10 mouse cellular contexts compared by ENCODE assay signal in the genomic region with DNA sequence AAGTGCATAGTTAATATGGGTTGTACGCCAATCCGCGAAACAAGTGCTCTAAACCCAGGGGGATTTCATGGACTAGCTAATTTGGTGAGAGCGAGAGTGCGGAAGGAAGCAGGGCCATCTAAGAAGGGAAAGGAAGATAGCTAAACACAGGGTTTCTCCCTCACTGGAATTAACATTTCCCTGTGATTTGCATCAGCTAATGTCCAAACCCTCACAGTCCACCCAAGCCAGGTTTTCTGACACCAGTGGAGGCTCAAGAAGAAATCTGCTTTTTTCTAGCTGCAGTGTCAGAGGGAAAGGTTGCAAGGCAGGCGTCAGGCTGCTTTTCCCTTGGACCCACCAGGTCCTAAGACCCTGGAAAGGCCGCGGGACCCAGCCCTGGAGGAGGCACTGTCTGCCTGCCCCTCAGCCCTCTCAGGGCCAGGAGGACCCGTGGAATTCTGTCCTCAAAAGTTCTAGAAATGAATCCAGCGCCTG. TPM values are rescaled to one million over a fixed set of nuclear protein-coding genes. Genes with fewer than 3 reads are reported as not detected.
A peak's percentile ranks its signal among the peaks of the same experiment; 100 is the strongest.
DNase-seq lines count a peak whose midpoint lies in the region; ATAC-seq and TF ChIP-seq lines count a peak whose summit lies in the region.
"Had no signal": no experiment of that assay in that cellular context is flagged by ENCODE, and none has a peak within 500 bp of the region (broad histone marks: within the 10 kb centered on the region; RNA-seq: fewer than 3 reads in every experiment).

No protein-coding gene starts in this region.

- TF ChIP-seq CTCF in lung, postnatal 0 days (IDR thresholded peaks at IDR 0.05): no peak

- peak; percentile 39 to 49 for DNase-seq in cerebellum, postnatal 10 days
- no peak for DNase-seq in cerebellum, adult 11-12 months
- DNase-seq in lung, postnatal 0 days (ENCODE audit: low spot score): peak; percentile 4
- DNase-seq in lung, postnatal 10 days: no peak
- DNase-seq in left cerebral cortex, adult 11 months (ENCODE audit: low spot score): no peak
- DNase-seq in liver, embryonic 11.5 days (ENCODE audit: low spot score): no peak

- no peak for ATAC-seq in lung, postnatal 0 days
- ATAC-seq in limb, embryonic 13.5 days (ENCODE audit: low FRiP score, low read depth): no peak
- ATAC-seq in stomach, embryonic 16.5 days (ENCODE audit: insufficient read depth, low FRiP score): no peak
- ATAC-seq in liver, embryonic 11.5 days (replicated peaks; ENCODE audit: low FRiP score): no peak
- ATAC-seq: Patski had no signal

- H3K4me1 ChIP-seq in lung, postnatal 0 days (ENCODE audit: insufficient read depth, low read depth, low read length): peaks cover 19% of the 10 kb centered on the region; the same call in 1 of the 2 replicates
- peaks cover 50% of the 10 kb centered on the region for H3K4me1 ChIP-seq in limb, embryonic 13.5 days
- H3K4me1 ChIP-seq in stomach, embryonic 16.5 days (ENCODE audit: control insufficient read depth, insufficient read depth, low read length): peaks cover 21% of the 10 kb centered on the region
- peaks cover 18% of the 10 kb centered on the region for H3K4me1 ChIP-seq in liver, embryonic 11.5 days (replicated peaks; ENCODE audit: control insufficient read depth, insufficient read depth, low read length)

- H3K4me2 ChIP-seq in lung, postnatal 0 days (replicated peaks; ENCODE audit: low read depth, low read length): no peak overlapping the region
- H3K4me2 ChIP-seq in limb, embryonic 13.5 days (replicated peaks): peak overlapping the region; percentile 65
- no peak overlapping the region for H3K4me2 ChIP-seq in stomach, embryonic 16.5 days (ENCODE audit: low read depth, low read length)
- H3K4me2 ChIP-seq in liver, embryonic 11.5 days: no peak overlapping the region; the same call in 1 of the 2 replicates

- no peak overlapping the region for H3K27ac ChIP-seq in lung, postnatal 0 days (ENCODE audit: low read length)
- H3K27ac ChIP-seq in limb, embryonic 13.5 days: no peak overlapping the region
- H3K27ac ChIP-seq in stomach, embryonic 16.5 days (ENCODE audit: low read length): no peak overlapping the region
- H3K27ac ChIP-seq in liver, embryonic 11.5 days (ENCODE audit: low read depth, low read length): no peak overlapping the region
- H3K27ac ChIP-seq: macrophage had no signal

- 77% methylated on average over 10 of the region's 10 CpGs for WGBS in lung, postnatal 0 days
- 52% methylated on average over 10 of the region's 10 CpGs for WGBS in limb, embryonic 13.5 days
- WGBS in stomach, embryonic 16.5 days: 71% methylated on average over 10 of the region's 10 CpGs
- WGBS in liver, embryonic 11.5 days: 58% methylated on average over 10 of the region's 10 CpGs

- H3K36me3 ChIP-seq in lung, postnatal 0 days (ENCODE audit: insufficient read depth, low read length): no peaks in the 10 kb centered on the region
- H3K36me3 ChIP-seq in limb, embryonic 13.5 days: 0 out of 2 replicates have a peak, but pooled peaks cover 3% of the 10 kb centered on the region
- no peaks in the 10 kb centered on the region for H3K36me3 ChIP-seq in stomach, embryonic 16.5 days (ENCODE audit: control insufficient read depth, insufficient read depth, low read length)
- H3K36me3 ChIP-seq in liver, embryonic 11.5 days (ENCODE audit: control insufficient read depth, insufficient read depth, low read length): no peaks in the 10 kb centered on the region

- no peaks in the 10 kb centered on the region for H3K27me3 ChIP-seq in lung, postnatal 0 days (replicated peaks; ENCODE audit: insufficient read depth, low read length)
- H3K27me3 ChIP-seq in limb, embryonic 13.5 days: no peaks in the 10 kb centered on the region
- H3K27me3 ChIP-seq in stomach, embryonic 16.5 days (ENCODE audit: control insufficient read depth, insufficient read depth, low read length): no peaks in the 10 kb centered on the region
- H3K27me3 ChIP-seq in liver, embryonic 11.5 days (replicated peaks; ENCODE audit: control insufficient read depth, insufficient read depth, low read length): peaks cover 17% of the 10 kb centered on the region
- H3K27me3 ChIP-seq: Patski had no signal

- no peaks in the 10 kb centered on the region for H3K9me3 ChIP-seq in lung, postnatal 0 days (ENCODE audit: low read length)
- H3K9me3 ChIP-seq in limb, embryonic 13.5 days: no peaks in the 10 kb centered on the region
- no peaks in the 10 kb centered on the region for H3K9me3 ChIP-seq in stomach, embryonic 16.5 days (replicated peaks; ENCODE audit: control insufficient read depth, low read length)
- no peaks in the 10 kb centered on the region for H3K9me3 ChIP-seq in liver, embryonic 11.5 days (ENCODE audit: control insufficient read depth, low read length)

- no peak for TF ChIP-seq EP300 in lung, postnatal 0 days (IDR thresholded peaks at IDR 0.05)

- H3K4me3 ChIP-seq in lung, postnatal 0 days (ENCODE audit: low read depth, low read length): no peak overlapping the region
- peak overlapping the region; percentile 29; the same call in 1 of the 2 replicates for H3K4me3 ChIP-seq in limb, embryonic 13.5 days
- no peak overlapping the region for H3K4me3 ChIP-seq in stomach, embryonic 16.5 days (replicated peaks; ENCODE audit: low read length)
- no peak overlapping the region for H3K4me3 ChIP-seq in liver, embryonic 11.5 days (ENCODE audit: low read depth, low read length)

- no peak overlapping the region for H3K9ac ChIP-seq in lung, postnatal 0 days (replicated peaks; ENCODE audit: low read depth)
- peak overlapping the region; percentile 77; the same call in 1 of the 2 replicates for H3K9ac ChIP-seq in limb, embryonic 13.5 days
- peak overlapping the region; percentile 86; the same call in 1 of the 2 replicates for H3K9ac ChIP-seq in stomach, embryonic 16.5 days (ENCODE audit: low read length)
- no peak overlapping the region for H3K9ac ChIP-seq in liver, embryonic 11.5 days (ENCODE audit: low read depth, low read length)

RNA-seq across cellular contexts. Expression of gene A930004D18Rik, which starts 1.4 kb away (rescaled TPM):
- 11.0 and 11.3 TPM in 2 replicates for polyA plus RNA-seq in lung, postnatal 0 days (2015; fragmentation: Nextera tagmentation; extraction: Ambion mirVana)
- 15.3 and 19.4 TPM in 2 replicates for polyA plus RNA-seq in limb, embryonic 13.5 days (2015; fragmentation: Nextera tagmentation; extraction: Ambion mirVana)
- polyA plus RNA-seq in stomach, embryonic 16.5 days (2015; fragmentation: Nextera tagmentation; extraction: Ambion mirVana): 10.5 and 11.1 TPM in 2 replicates
- polyA plus RNA-seq in liver, embryonic 11.5 days (2014; fragmentation: Nextera tagmentation; extraction: Ambion mirVana): 3.4 and 3.9 TPM in 2 replicates

RNA-seq across cellular contexts. Expression of gene Skida1, which starts 9.9 kb away (rescaled TPM):
- 2.5 and 3.0 TPM in 2 replicates for polyA plus RNA-seq in lung, postnatal 0 days (2015; fragmentation: Nextera tagmentation; extraction: Ambion mirVana)
- polyA plus RNA-seq in limb, embryonic 13.5 days (2015; fragmentation: Nextera tagmentation; extraction: Ambion mirVana): 12.2 and 14.9 TPM in 2 replicates
- polyA plus RNA-seq in stomach, embryonic 16.5 days (2015; fragmentation: Nextera tagmentation; extraction: Ambion mirVana): 3.6 TPM in 2 replicates
- 1.6 and 2.4 TPM in 2 replicates for polyA plus RNA-seq in liver, embryonic 11.5 days (2014; fragmentation: Nextera tagmentation; extraction: Ambion mirVana)
- polyA plus RNA-seq: macrophage had no signal

RNA-seq across cellular contexts. Expression of gene Mllt10, which starts 16.1 kb away (rescaled TPM):
- polyA plus RNA-seq in lung, postnatal 0 days (2015; fragmentation: Nextera tagmentation; extraction: Ambion mirVana): 35.1 and 38.9 TPM in 2 replicates
- polyA plus RNA-seq in limb, embryonic 13.5 days (2015; fragmentation: Nextera tagmentation; extraction: Ambion mirVana): 68.1 and 72.2 TPM in 2 replicates
- 39.1 and 50.0 TPM in 2 replicates for polyA plus RNA-seq in stomach, embryonic 16.5 days (2015; fragmentation: Nextera tagmentation; extraction: Ambion mirVana)
- 34.0 and 39.9 TPM in 2 replicates for polyA plus RNA-seq in liver, embryonic 11.5 days (2014; fragmentation: Nextera tagmentation; extraction: Ambion mirVana)

RNA-seq across cellular contexts. Expression of gene H2al2a, which starts 42.2 kb away (rescaled TPM):
- not detected in 2 replicates for polyA plus RNA-seq in lung, postnatal 0 days (2015; fragmentation: Nextera tagmentation; extraction: Ambion mirVana)
- not detected in 2 replicates for polyA plus RNA-seq in limb, embryonic 13.5 days (2015; fragmentation: Nextera tagmentation; extraction: Ambion mirVana)
- not detected in 2 replicates for polyA plus RNA-seq in stomach, embryonic 16.5 days (2015; fragmentation: Nextera tagmentation; extraction: Ambion mirVana)
- not detected in 2 replicates for polyA plus RNA-seq in liver, embryonic 11.5 days (2014; fragmentation: Nextera tagmentation; extraction: Ambion mirVana)
- polyA plus RNA-seq: macrophage, Patski had no signal

Comparison
In these comparisons a context has a peak if more than half of its experiments do, and no peak if none do; other contexts are left out.
1. DNase-seq: peak in cerebellum, postnatal 10 days (2 of 2) and lung, postnatal 0 days (single experiment); none in cerebellum, adult 11-12 months (single experiment), lung, postnatal 10 days (single experiment), left cerebral cortex, adult 11 months (single experiment) and liver, embryonic 11.5 days (single experiment).
2. H3K9ac ChIP-seq: peak in limb, embryonic 13.5 days (single experiment) and stomach, embryonic 16.5 days (single experiment); none in lung, postnatal 0 days (single experiment) and liver, embryonic 11.5 days (single experiment).